8 mouse cellular contexts compared by ENCODE assay signal in the genomic region with DNA sequence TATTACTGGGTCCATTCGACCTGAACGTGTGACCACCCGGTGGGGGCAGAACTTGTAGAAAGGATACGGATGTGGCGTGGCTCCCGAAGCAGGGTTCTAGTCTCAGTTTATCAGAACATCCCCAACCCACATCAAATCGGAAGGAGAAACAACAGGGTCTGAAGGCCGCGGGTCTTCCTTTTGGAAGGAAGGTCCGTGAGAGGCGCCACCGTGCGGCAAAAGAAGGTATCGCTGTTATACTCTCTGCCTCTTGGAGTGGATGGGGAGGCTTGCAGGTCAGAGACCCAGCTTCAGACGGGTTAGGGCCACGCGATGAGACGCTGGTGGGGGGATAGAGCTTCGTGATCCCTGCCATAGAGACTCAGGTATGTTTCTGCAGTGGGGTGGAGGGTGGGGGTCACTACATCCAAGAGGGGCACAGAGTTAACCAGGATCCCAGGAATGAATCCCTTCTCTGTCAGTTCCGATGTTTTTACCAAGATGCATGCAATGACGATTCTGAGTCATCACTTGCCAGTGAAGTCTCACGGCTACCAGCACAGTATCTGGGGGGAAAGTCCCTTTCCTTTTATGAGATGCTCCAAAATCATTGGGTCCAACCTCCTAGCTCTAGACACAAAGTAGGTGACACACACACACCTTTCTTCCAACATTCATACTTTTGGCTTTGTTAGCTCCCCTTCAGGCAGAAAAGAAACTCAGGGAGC. TPM values are rescaled to one million over a fixed set of nuclear protein-coding genes. Genes with fewer than 3 reads are reported as not detected.
A peak's percentile ranks its signal among the peaks of the same experiment; 100 is the strongest.
DNase-seq lines count a peak whose midpoint lies in the region; ATAC-seq and TF ChIP-seq lines count a peak whose summit lies in the region.

No protein-coding gene starts in this region.

- H3K9ac ChIP-seq in ES-E14 (ENCODE audit: insufficient read depth, low read depth, low read length, poor library complexity, severe bottlenecking) = no peak overlapping the region

- no peak for ATAC-seq in cerebellum, adult (ENCODE audit: insufficient number of reproducible peaks, low FRiP score, low TSS enrichment)

- no peaks in the 10 kb centered on the region for H3K9me3 ChIP-seq in ES-E14 (ENCODE audit: control insufficient read depth, insufficient read depth, low read depth, low read length)

- H3K27ac ChIP-seq in ES-E14 (ENCODE audit: insufficient read depth, low read depth, low read length, poor library complexity, severe bottlenecking) = no peak overlapping the region
- no peak overlapping the region for H3K27ac ChIP-seq in spleen, adult 2 months (ENCODE audit: insufficient read depth, low read length)

- DNase-seq in cerebellum, adult 11 months = peak; percentile 54
- DNase-seq in ES-E14 (ENCODE audit: low read depth, low spot score) = peak; percentile 77
- peak; percentile 60 for DNase-seq in cerebellum, adult 9-11 months
- DNase-seq in gastrocnemius, postnatal 14 days = peak; percentile 67
- peak; percentile 86 for DNase-seq in kidney, postnatal 10 days
- peak; percentile 81 for DNase-seq in lung, postnatal 14 days
- peak; percentile 23 to 62 for DNase-seq in spleen, adult 2 months (ENCODE audit: low read depth in 1 of 2, low spot score in 2 of 2)

- in situ Hi-C loops in ES-E14 (cut with MboI; ENCODE audit: low sequenced_read_pairs in 2 of 2, unreplicated experiment in 2 of 2) = no loop called here

- WGBS in spleen, adult 2 months = 25% methylated on average over 22 of the region's 22 CpGs

- H3K27me3 ChIP-seq in spleen, adult 2 months (ENCODE audit: control insufficient read depth, insufficient read depth, low read length) = no peaks in the 10 kb centered on the region

- intact Hi-C loops in gastrocnemius, postnatal 14 days (cut with DNase I; ENCODE audit: low total_unique reads) = loop anchor here (5.0 kb wide), 1 partner anchor 353 kb away; no protein-coding TSS in a partner anchor

- H3K36me3 ChIP-seq in ES-E14 (ENCODE audit: control insufficient read depth, insufficient read depth, low read length, poor library complexity, severe bottlenecking) = no peaks in the 10 kb centered on the region
- no peaks in the 10 kb centered on the region for H3K36me3 ChIP-seq in spleen, adult 2 months (ENCODE audit: control insufficient read depth, insufficient read depth, low read length)

- H3K4me3 ChIP-seq in ES-E14 (ENCODE audit: insufficient read depth in 1 of 2, low read depth in 1 of 2, low read length in 2 of 2, poor library complexity in 1 of 2, severe bottlenecking in 1 of 2) = no peak overlapping the region
- no peak overlapping the region for H3K4me3 ChIP-seq in spleen, adult 2 months (ENCODE audit: extremely low read depth, insufficient read depth, insufficient read length)

- no peak for TF ChIP-seq POLR2A in spleen, adult 2 months (IDR thresholded peaks at IDR 0.05; ENCODE audit: low read depth, low read length)

- TF ChIP-seq CTCF in spleen, adult 2 months (IDR thresholded peaks at IDR 0.05; ENCODE audit: extremely low read depth, insufficient read depth, insufficient read length, insufficient replicate concordance) = peak; percentile 67

- H3K4me1 ChIP-seq in ES-E14 (ENCODE audit: control insufficient read depth in 2 of 2, insufficient read depth in 2 of 2, low read length in 2 of 2, poor library complexity in 1 of 2) = peaks cover 3 to 7% of the 10 kb centered on the region in 2 experiments; a peak in 3 of 4 replicates
- peaks cover 4% of the 10 kb centered on the region; the same call in 1 of the 2 replicates for H3K4me1 ChIP-seq in spleen, adult 2 months (ENCODE audit: control insufficient read depth, insufficient read depth, insufficient read length)

TF ChIP-seq in ES-E14, 5 proteins besides CTCF, POLR2A, EP300 and RAD21:
- TF ChIP-seq ZNF384 (IDR thresholded peaks at IDR 0.05; ENCODE audit: low read depth, low read length) = no peak

RNA-seq across cellular contexts. Expression of a gene that starts 17.2 kb away (rescaled TPM):
- total RNA-seq in ES-E14 (2012; rRNA removed) = 12.5 and 14.9 TPM in 2 replicates
- 10 to 100 TPM; 21.2 to 27.4 TPM for total RNA-seq in gastrocnemius, postnatal 14 days (2021)
- 7.2 and 9.1 TPM in 2 replicates for polyA plus RNA-seq in spleen, adult 2 months (2012; rRNA removed)

RNA-seq across cellular contexts. Expression of a gene that starts 34.3 kb away (rescaled TPM):
- total RNA-seq in ES-E14 (2012; rRNA removed) = 1.3 and 1.8 TPM in 2 replicates
- under 1 TPM; 0.10 to 0.16 TPM for total RNA-seq in gastrocnemius, postnatal 14 days (2021)
- 37.5 and 39.9 TPM in 2 replicates for polyA plus RNA-seq in spleen, adult 2 months (2012; rRNA removed)

RNA-seq across cellular contexts. Expression of a gene that starts 55.3 kb away (rescaled TPM):
- total RNA-seq in ES-E14 (2012; rRNA removed) = 22.7 and 27.6 TPM in 2 replicates
- 10 to 100 TPM; 23.3 to 24.3 TPM for total RNA-seq in gastrocnemius, postnatal 14 days (2021)
- 6.3 and 6.8 TPM in 2 replicates for polyA plus RNA-seq in spleen, adult 2 months (2012; rRNA removed)
